Mouse (Mus musculus) liver, adult 2 months (tissue): Measurements from ENCODE around the gene Agbl3. TPM values are rescaled to one million over a fixed set of nuclear protein-coding genes. Genes with fewer than 3 reads are reported as not detected.
A peak's percentile ranks its signal among the peaks of the same experiment; 100 is the strongest.

ENCODE experiments used
- DNase-seq: peaks from one replicate; pipeline ENCODE4 v3.0.0-alpha.2; 2011; ENCODE audit warnings: low read depth, low spot score; ENCODE audit errors: extremely low read depth
- H3K27ac ChIP-seq: fragments of 200-500 bp; replicated peaks from 2 replicates; pipeline ENCODE4 v1.5.1; 2012; ENCODE audit warnings: low read depth, mild to moderate bottlenecking, control low read depth, inconsistent platforms, low read length; ENCODE audit not compliant: insufficient read depth
- H3K27me3 ChIP-seq: fragments of 200-500 bp; 2 replicates; pipeline ENCODE4 v1.6.1; 2012; ENCODE audit warnings: mild to moderate bottlenecking, moderate library complexity, low read length, inconsistent platforms; ENCODE audit not compliant: control insufficient read depth, insufficient read depth
- H3K36me3 ChIP-seq: fragments of 200-500 bp; 2 replicates; pipeline ENCODE4 v1.6.1; 2012; ENCODE audit warnings: low read length, inconsistent platforms; ENCODE audit not compliant: control insufficient read depth, insufficient read depth
- H3K4me1 ChIP-seq: fragments of 200-500 bp; 2 replicates; pipeline ENCODE4 v1.6.1; 2011; ENCODE audit warnings: low read length; ENCODE audit not compliant: control insufficient read depth, insufficient read depth
- H3K4me3 ChIP-seq: fragments of 200-500 bp; 2 replicates; pipeline ENCODE4 v1.5.1; 2011; ENCODE audit warnings: low read depth, mild to moderate bottlenecking, control low read depth, low read length, moderate library complexity; ENCODE audit not compliant: insufficient read depth
- H3K79me2 ChIP-seq: fragments of 200-500 bp; 2 replicates; pipeline ENCODE4 v1.6.1; 2012; ENCODE audit warnings: inconsistent platforms, mild to moderate bottlenecking, low read length, moderate library complexity; ENCODE audit not compliant: control insufficient read depth, insufficient read depth
- H3K9ac ChIP-seq: fragments of 200-500 bp; 2 replicates; pipeline ENCODE4 v1.6.1; 2012; ENCODE audit warnings: low read depth, mild to moderate bottlenecking, control low read depth, inconsistent platforms, low read length
- CTCF ChIP-seq: fragments of 200-500 bp; IDR thresholded peaks from 2 replicates; pipeline ENCODE4 v1.5.1; 2011; ENCODE audit warnings: low read depth, low read length, control low read depth
- POLR2A ChIP-seq: fragments of 200-500 bp; IDR thresholded peaks from 2 replicates; pipeline ENCODE4 v1.6.1; 2011; ENCODE audit warnings: low read length, control low read depth; ENCODE audit not compliant: insufficient read depth; ENCODE audit errors: extremely low read depth
- WGBS: fragments of 180-500 bp; shearing (Covaris S2); methylation state at CpG from one replicate; pipeline ENCODE4 v1.1.7; 2018; 5-methylcytosine and 5-hydroxymethylcytosine counted together
- polyA plus RNA-seq: library from polyadenylated mRNA; depleted of rRNA; stranded (reverse); fragments of >200 nt; gene quantifications from 2 replicates; pipeline ENCODE4 v1.2.3, GENCODE M21; 2012; rRNA removed
- total RNA-seq: library from RNA; depleted of rRNA; stranded (reverse); fragments of >200 nt; gene quantifications from 2 replicates; pipeline ENCODE4 v1.2.3, GENCODE M21; 2014; rRNA removed

Gene Agbl3
- total and polyA plus RNA-seq, 2 experiments, result 2.3 to 8.6 TPM

- WGBS, result 22% methylated on average over 2 of the region's 2 CpGs
- Histone ChIP-seq H3K9ac (no peak overlapping the region), H3K4me1 (peaks cover 37% of the 10 kb centered on the region), H3K36me3 (peaks cover 14% of the 10 kb centered on the region), H3K4me3 (no peak overlapping the region), H3K27ac (peak overlapping the region; percentile 90), H3K27me3 (no peaks in the 10 kb centered on the region), H3K79me2 (no peaks in the 10 kb centered on the region; the same call in 1 of the 2 replicates)
- TF ChIP-seq POLR2A, result no peak
- TF ChIP-seq CTCF, result no peak
- DNase-seq, result no peak
Measured at GRCm38 (mm10) chr6:34906125-34906524, 125.9 kb downstream of the Agbl3 start.

GRCm38 (mm10) chr6:34906661-34907060 is 126.4 kb downstream of the Agbl3 start:
- H3K4me1 ChIP-seq, result peaks cover 37% of the 10 kb centered on the region
- peaks cover 14% of the 10 kb centered on the region for H3K36me3 ChIP-seq
- 11% methylated on average over 4 of the region's 4 CpGs for WGBS
- no peaks in the 10 kb centered on the region; the same call in 1 of the 2 replicates for H3K79me2 ChIP-seq
- peak; percentile 97 for DNase-seq
- H3K4me3 ChIP-seq, result no peak overlapping the region
- peak overlapping the region; percentile 90 for H3K27ac ChIP-seq
- no peak overlapping the region for H3K9ac ChIP-seq
- H3K27me3 ChIP-seq, result no peaks in the 10 kb centered on the region
- TF ChIP-seq POLR2A (no peak), CTCF (no peak)

GRCm38 (mm10) chr6:34907121-34907614 is 126.9 kb downstream of the Agbl3 start:
- DNase-seq, result peak; percentile 89
- WGBS, result 13% methylated on average over 2 of the region's 2 CpGs
- Histone ChIP-seq H3K9ac (no peak overlapping the region; the same call in 1 of the 2 replicates), H3K36me3 (peaks cover 14% of the 10 kb centered on the region), H3K27ac (peak overlapping the region; percentile 90), H3K27me3 (no peaks in the 10 kb centered on the region), H3K79me2 (no peaks in the 10 kb centered on the region; the same call in 1 of the 2 replicates), H3K4me1 (peaks cover 37% of the 10 kb centered on the region), H3K4me3 (no peak overlapping the region)
- TF ChIP-seq POLR2A, result no peak
- no peak for TF ChIP-seq CTCF

- H3K27me3 ChIP-seq, result no peaks in the 10 kb centered on the region
- DNase-seq, result peak; percentile 70
- 31% methylated on average over 18 of the region's 18 CpGs for WGBS
- H3K4me1 ChIP-seq, result peaks cover 34% of the 10 kb centered on the region
- no peak overlapping the region for H3K4me3 ChIP-seq
- H3K9ac ChIP-seq, result 0 out of 2 replicates have a peak overlapping the region, but pooled peaks have one; percentile 15
- H3K36me3 ChIP-seq, result peaks cover 12% of the 10 kb centered on the region
- TF ChIP-seq CTCF (no peak), POLR2A (no peak)
- H3K27ac ChIP-seq, result peak overlapping the region; percentile 90
- H3K79me2 ChIP-seq, result no peaks in the 10 kb centered on the region; the same call in 1 of the 2 replicates
Measured at GRCm38 (mm10) chr6:34907696-34908260, 127.5 kb downstream of the Agbl3 start.

Other genes with a start within 250 kb of the Agbl3 start
- 61.0 and 74.8 TPM in 2 replicates for gene Cald1, start 181.9 kb upstream of the Agbl3 start, total RNA-seq
- gene Cald1, start 181.9 kb upstream of the Agbl3 start, polyA plus RNA-seq, result 42.4 and 44.6 TPM in 2 replicates
- gene Tmem140, start 82.7 kb downstream of the Agbl3 start, total RNA-seq, result 31.9 and 37.9 TPM in 2 replicates
- 19.1 and 20.1 TPM in 2 replicates for gene Tmem140, start 82.7 kb downstream of the Agbl3 start, polyA plus RNA-seq
- 2.0 and 3.0 TPM in 2 replicates for gene Cyren, start 97.6 kb downstream of the Agbl3 start, total RNA-seq
- gene Cyren, start 97.6 kb downstream of the Agbl3 start, polyA plus RNA-seq, result 2.7 and 3.2 TPM in 2 replicates
- gene Wdr91, start 130.4 kb downstream of the Agbl3 start, total RNA-seq, result 9.5 and 14.9 TPM in 2 replicates
- gene Wdr91, start 130.4 kb downstream of the Agbl3 start, polyA plus RNA-seq, result 23.4 and 28.0 TPM in 2 replicates
- not detected in 2 replicates for gene Stra8, start 139.7 kb downstream of the Agbl3 start, total RNA-seq
- not detected in 2 replicates for gene Stra8, start 139.7 kb downstream of the Agbl3 start, polyA plus RNA-seq
- gene Slc23a4, start 208.0 kb downstream of the Agbl3 start, total RNA-seq, result not detected in 2 replicates
- gene Slc23a4, start 208.0 kb downstream of the Agbl3 start, polyA plus RNA-seq, result 0.22 TPM in 1 of 2 replicates, not detected in the other